Mouse (Mus musculus): ENCODE measurements around the gene Ddx58.

The Ddx58 gene

GRCm38 (mm10) chr4:40238483-40239408, 882 bp downstream of the Ddx58 start:
- in situ Hi-C loops (cut with MboI; ENCODE audit: low pct_unique_long_range_greater_than_20kb in 1 of 2, low sequenced_read_pairs in 2 of 2, unreplicated experiment in 1 of 2) = no loop called here

- in situ Hi-C loops (cut with MboI; ENCODE audit: low pct_unique_long_range_greater_than_20kb in 1 of 2, low sequenced_read_pairs in 2 of 2, unreplicated experiment in 1 of 2) = no loop called here
Measured at GRCm38 (mm10) chr4:40236829-40237228, 2.8 kb downstream of the Ddx58 start.

GRCm38 (mm10) chr4:40234256-40234655, 5.4 kb downstream of the Ddx58 start:
- in situ Hi-C loops (cut with MboI; ENCODE audit: low pct_unique_long_range_greater_than_20kb in 1 of 2, low sequenced_read_pairs in 2 of 2, unreplicated experiment in 1 of 2) = no loop called here

GRCm38 (mm10) chr4:40233062-40233664, 6.5 kb downstream of the Ddx58 start:
- in situ Hi-C loops (cut with MboI; ENCODE audit: low pct_unique_long_range_greater_than_20kb in 1 of 2, low sequenced_read_pairs in 2 of 2, unreplicated experiment in 1 of 2) = no loop called here

- in situ Hi-C loops (cut with MboI; ENCODE audit: low pct_unique_long_range_greater_than_20kb in 1 of 2, low sequenced_read_pairs in 2 of 2, unreplicated experiment in 1 of 2) = no loop called here
Measured at GRCm38 (mm10) chr4:40229723-40230122, 9.9 kb downstream of the Ddx58 start.

- in situ Hi-C loops (cut with MboI; ENCODE audit: low pct_unique_long_range_greater_than_20kb in 1 of 2, low sequenced_read_pairs in 2 of 2, unreplicated experiment in 1 of 2) = no loop called here
Measured at GRCm38 (mm10) chr4:40227886-40228285, 11.7 kb downstream of the Ddx58 start.

- in situ Hi-C loops (cut with MboI; ENCODE audit: low pct_unique_long_range_greater_than_20kb in 1 of 2, low sequenced_read_pairs in 2 of 2, unreplicated experiment in 1 of 2) = no loop called here
Measured at GRCm38 (mm10) chr4:40227131-40227530, 12.5 kb downstream of the Ddx58 start.

- in situ Hi-C loops (cut with MboI; ENCODE audit: low pct_unique_long_range_greater_than_20kb in 1 of 2, low sequenced_read_pairs in 2 of 2, unreplicated experiment in 1 of 2) = no loop called here
Measured at GRCm38 (mm10) chr4:40226095-40226494, 13.5 kb downstream of the Ddx58 start.

GRCm38 (mm10) chr4:40221876-40222585, 17.6 kb downstream of the Ddx58 start:
- in situ Hi-C loops (cut with MboI; ENCODE audit: low pct_unique_long_range_greater_than_20kb in 1 of 2, low sequenced_read_pairs in 2 of 2, unreplicated experiment in 1 of 2) = no loop called here

GRCm38 (mm10) chr4:40221004-40221760, 18.4 kb downstream of the Ddx58 start:
- in situ Hi-C loops (cut with MboI; ENCODE audit: low pct_unique_long_range_greater_than_20kb in 1 of 2, low sequenced_read_pairs in 2 of 2, unreplicated experiment in 1 of 2) = no loop called here

- in situ Hi-C loops (cut with MboI; ENCODE audit: low pct_unique_long_range_greater_than_20kb in 1 of 2, low sequenced_read_pairs in 2 of 2, unreplicated experiment in 1 of 2) = no loop called here
Measured at GRCm38 (mm10) chr4:40220437-40220836, 19.2 kb downstream of the Ddx58 start.

- in situ Hi-C loops (cut with MboI; ENCODE audit: low pct_unique_long_range_greater_than_20kb in 1 of 2, low sequenced_read_pairs in 2 of 2, unreplicated experiment in 1 of 2) = no loop called here
Measured at GRCm38 (mm10) chr4:40218382-40218781, 21.2 kb downstream of the Ddx58 start.

GRCm38 (mm10) chr4:40217910-40218309, 21.7 kb downstream of the Ddx58 start:
- in situ Hi-C loops (cut with MboI; ENCODE audit: low pct_unique_long_range_greater_than_20kb in 1 of 2, low sequenced_read_pairs in 2 of 2, unreplicated experiment in 1 of 2) = no loop called here

- in situ Hi-C loops (cut with MboI; ENCODE audit: low pct_unique_long_range_greater_than_20kb in 1 of 2, low sequenced_read_pairs in 2 of 2, unreplicated experiment in 1 of 2) = no loop called here
Measured at GRCm38 (mm10) chr4:40212177-40212576, 27.5 kb downstream of the Ddx58 start.

- in situ Hi-C loops (cut with MboI; ENCODE audit: low pct_unique_long_range_greater_than_20kb in 1 of 2, low sequenced_read_pairs in 2 of 2, unreplicated experiment in 1 of 2) = no loop called here
Measured at GRCm38 (mm10) chr4:40207701-40208100, 31.9 kb downstream of the Ddx58 start.

GRCm38 (mm10) chr4:40205231-40205903, 34.3 kb downstream of the Ddx58 start:
- in situ Hi-C loops (cut with MboI; ENCODE audit: low pct_unique_long_range_greater_than_20kb in 1 of 2, low sequenced_read_pairs in 2 of 2, unreplicated experiment in 1 of 2) = no loop called here

GRCm38 (mm10) chr4:40204374-40204773, 35.3 kb downstream of the Ddx58 start:
- in situ Hi-C loops (cut with MboI; ENCODE audit: low pct_unique_long_range_greater_than_20kb in 1 of 2, low sequenced_read_pairs in 2 of 2, unreplicated experiment in 1 of 2) = no loop called here

- in situ Hi-C loops (cut with MboI; ENCODE audit: low pct_unique_long_range_greater_than_20kb in 1 of 2, low sequenced_read_pairs in 2 of 2, unreplicated experiment in 1 of 2) = no loop called here
Measured at GRCm38 (mm10) chr4:40202205-40202604, 37.4 kb downstream of the Ddx58 start.
